Mouse (Mus musculus) MEL (cell line): ENCODE measurements at regions not wholly inside any gene's neighbourhood (a gene's known extent, or its start where the extent isn't known, plus 50 kb on each side); places are given as distances from the start of the nearest gene placed in this dataset.

Experiments
- DNase-seq: peaks from one replicate; pipeline ENCODE4 v3.0.0; 2011; ENCODE audit warnings: low read depth, low spot score
- H3K27ac ChIP-seq: 2 replicates; pipeline ENCODE4 v1.5.1; 2012; ENCODE audit warnings: low read depth, mild to moderate bottlenecking, control low read depth, low read length, moderate library complexity; ENCODE audit not compliant: control insufficient read depth
- H3K27me3 ChIP-seq, 2 experiments: fragments of 150-350 bp in 1 of 2; sonication (generic) in 1 of 2; 2 replicates each; pipeline ENCODE4 v1.6.1; 2012; ENCODE audit warnings: low read length in 2 of 2, mild to moderate bottlenecking in 2 of 2, improper control_type of control experiment in 1 of 2, moderate library complexity in 1 of 2; ENCODE audit not compliant: insufficient read depth in 2 of 2, control insufficient read depth in 1 of 2
- H3K36me3 ChIP-seq, 2 experiments: 2 replicates each; pipeline ENCODE4 v1.6.1; 2012 to 2014; ENCODE audit warnings: low read length in 2 of 2, improper control_type of control experiment in 1 of 2, inconsistent platforms in 1 of 2, mild to moderate bottlenecking in 1 of 2; ENCODE audit not compliant: insufficient read depth in 2 of 2, control insufficient read depth in 1 of 2
- H3K4me1 ChIP-seq, 2 experiments: fragments of 150-350 bp in 1 of 2; sonication (generic) in 1 of 2; 2 replicates each; pipeline ENCODE4 v1.6.1; 2012; ENCODE audit warnings: low read length in 2 of 2, improper control_type of control experiment in 1 of 2, mild to moderate bottlenecking in 1 of 2; ENCODE audit not compliant: insufficient read depth in 2 of 2, control insufficient read depth in 1 of 2
- H3K4me3 ChIP-seq, 2 experiments: fragments of 150-350 bp in 1 of 2; sonication (generic) in 1 of 2; 2 replicates each; pipeline ENCODE4 v1.5.1; 2012; ENCODE audit warnings: low read depth in 2 of 2, low read length in 2 of 2, mild to moderate bottlenecking in 2 of 2, moderate library complexity in 2 of 2, control low read depth in 1 of 2, improper control_type of control experiment in 1 of 2; ENCODE audit not compliant: control insufficient read depth in 1 of 2, insufficient read depth in 1 of 2
- H3K79me2 ChIP-seq: 2 replicates; pipeline ENCODE4 v1.6.1; 2012; ENCODE audit warnings: mild to moderate bottlenecking, low read length, moderate library complexity; ENCODE audit not compliant: control insufficient read depth, poor library complexity, insufficient read depth
- H3K9ac ChIP-seq: 2 replicates; pipeline ENCODE4 v1.6.1; 2012; ENCODE audit warnings: low read depth, mild to moderate bottlenecking, control low read depth, low read length, moderate library complexity; ENCODE audit not compliant: control insufficient read depth, poor library complexity, severe bottlenecking
- H3K9me3 ChIP-seq: fragments of 150-350 bp; sonication (generic); replicated peaks from 2 replicates; pipeline ENCODE4 v1.6.1; 2012; ENCODE audit warnings: mild to moderate bottlenecking, low read length, improper control_type of control experiment, moderate library complexity; ENCODE audit not compliant: insufficient read depth
- BHLHE40 ChIP-seq: IDR thresholded peaks from 2 replicates; pipeline ENCODE4 v1.6.1; 2012; ENCODE audit warnings: low read depth, mild to moderate bottlenecking, inconsistent platforms, low read length, improper control_type of control experiment, borderline replicate concordance
- CHD2 ChIP-seq: IDR thresholded peaks from 2 replicates; pipeline ENCODE4 v1.6.1; 2011; ENCODE audit warnings: low read length, improper control_type of control experiment
- CTCF ChIP-seq, 3 experiments: IDR thresholded peaks in 2 of 3; conservative IDR thresholded peaks in 1 of 3; 2 replicates each; pipeline ENCODE4 v1.5.1; 2011 to 2012; ENCODE audit warnings: low read length in 3 of 3, low read depth in 2 of 3, mild to moderate bottlenecking in 2 of 3, improper control_type of control experiment in 1 of 3, inconsistent platforms in 1 of 3, mixed read lengths in 1 of 3, moderate library complexity in 1 of 3; ENCODE audit not compliant: control insufficient read depth in 1 of 3, insufficient read depth in 1 of 3, poor library complexity in 1 of 3, severe bottlenecking in 1 of 3
- E2F4 ChIP-seq: IDR thresholded peaks from 2 replicates; pipeline ENCODE4 v1.6.1; 2011; ENCODE audit warnings: low read depth, low read length, improper control_type of control experiment, borderline replicate concordance
- ELF1 ChIP-seq: IDR thresholded peaks from 2 replicates; pipeline ENCODE4 v1.6.1; 2014; ENCODE audit warnings: low read depth, mild to moderate bottlenecking, inconsistent platforms, low read length, improper control_type of control experiment, moderate library complexity
- GABPA ChIP-seq: IDR thresholded peaks from 2 replicates; pipeline ENCODE4 v1.6.1; 2012; ENCODE audit warnings: low read depth, mild to moderate bottlenecking, inconsistent platforms, low read length, improper control_type of control experiment, moderate library complexity
- HCFC1 ChIP-seq: IDR thresholded peaks from 2 replicates; pipeline ENCODE4 v1.6.1; 2012; ENCODE audit warnings: low read depth, mild to moderate bottlenecking, inconsistent platforms, low read length, improper control_type of control experiment, moderate library complexity
- JUND ChIP-seq: IDR thresholded peaks from 2 replicates; pipeline ENCODE4 v1.6.1; 2011; ENCODE audit warnings: low read depth, mild to moderate bottlenecking, improper control_type of control experiment, low read length
- KAT2A ChIP-seq: conservative IDR thresholded peaks from 2 replicates; pipeline ENCODE4 v1.6.1; 2012; ENCODE audit warnings: low read depth, low read length, improper control_type of control experiment, inconsistent platforms
- MAFK ChIP-seq: IDR thresholded peaks from 2 replicates; pipeline ENCODE4 v1.6.1; 2011; ENCODE audit warnings: low read depth, mild to moderate bottlenecking, low read length, improper control_type of control experiment, borderline replicate concordance
- MAZ ChIP-seq: IDR thresholded peaks from 2 replicates; pipeline ENCODE4 v1.6.1; 2012; ENCODE audit warnings: low read depth, mild to moderate bottlenecking, inconsistent platforms, low read length, improper control_type of control experiment
- MXI1 ChIP-seq: IDR thresholded peaks from 2 replicates; pipeline ENCODE4 v1.6.1; 2011; ENCODE audit warnings: mild to moderate bottlenecking, low read depth, low read length, improper control_type of control experiment
- MYB ChIP-seq: IDR thresholded peaks from 2 replicates; pipeline ENCODE4 v1.6.1; 2011; ENCODE audit warnings: mild to moderate bottlenecking, low read depth, low read length, improper control_type of control experiment
- POLR2A ChIP-seq, 2 experiments: IDR thresholded peaks; 2 replicates each; pipeline ENCODE4 v1.6.1; 2011 to 2012; ENCODE audit warnings: low read length in 2 of 2, mild to moderate bottlenecking in 2 of 2, control low read depth in 1 of 2, improper control_type of control experiment in 1 of 2, low read depth in 1 of 2, moderate library complexity in 1 of 2; ENCODE audit not compliant: control insufficient read depth in 1 of 2, insufficient read depth in 1 of 2, poor library complexity in 1 of 2
- POLR2AphosphoS5 ChIP-seq: IDR thresholded peaks from 2 replicates; pipeline ENCODE4 v1.6.1; 2012; ENCODE audit warnings: low read depth, borderline replicate concordance, mild to moderate bottlenecking, inconsistent platforms, low read length, moderate library complexity, mixed read lengths
- SIN3A ChIP-seq: IDR thresholded peaks from 2 replicates; pipeline ENCODE4 v1.6.1; 2012; ENCODE audit warnings: low read length, improper control_type of control experiment, inconsistent platforms
- TCF12 ChIP-seq: IDR thresholded peaks from 2 replicates; pipeline ENCODE4 v1.6.1; 2014; ENCODE audit warnings: low read depth, mild to moderate bottlenecking, inconsistent platforms, low read length, improper control_type of control experiment, moderate library complexity
- UBTF ChIP-seq: IDR thresholded peaks from 2 replicates; pipeline ENCODE4 v1.6.1; 2012; ENCODE audit warnings: low read depth, mild to moderate bottlenecking, inconsistent platforms, low read length, improper control_type of control experiment, moderate library complexity, borderline replicate concordance; ENCODE audit not compliant: insufficient read depth
- USF1 ChIP-seq: IDR thresholded peaks from 2 replicates; pipeline ENCODE4 v1.6.1; 2014; ENCODE audit warnings: low read depth, mild to moderate bottlenecking, inconsistent platforms, low read length, improper control_type of control experiment, moderate library complexity
- ZC3H11A ChIP-seq: IDR thresholded peaks from 2 replicates; pipeline ENCODE4 v1.6.1; 2012; ENCODE audit warnings: low read depth, mild to moderate bottlenecking, inconsistent platforms, low read length, improper control_type of control experiment

- no peaks in the 10 kb centered on the region for H3K9me3 ChIP-seq
- no peak for DNase-seq
- H3K79me2 ChIP-seq: no peaks in the 10 kb centered on the region
- no peaks in the 10 kb centered on the region for H3K36me3 ChIP-seq
- H3K27ac ChIP-seq: no peak overlapping the region
- TF ChIP-seq UBTF: no peak
- TF ChIP-seq ELF1: no peak
- TF ChIP-seq POLR2AphosphoS5: no peak
- TF ChIP-seq BHLHE40: no peak
- TF ChIP-seq KAT2A: no peak
- TF ChIP-seq HCFC1: no peak
- TF ChIP-seq ZC3H11A: no peak
- no peak for TF ChIP-seq TCF12
- no peak for TF ChIP-seq CTCF (IDR thresholded peaks at IDR 0.05 in 2 of 3, conservative IDR thresholded peaks at IDR 0.05 in 1 of 3; ENCODE audit: control insufficient read depth in 1 of 3, insufficient read depth in 1 of 3, low read depth in 2 of 3, low read length in 3 of 3, poor library complexity in 1 of 3, severe bottlenecking in 1 of 3)
- TF ChIP-seq CHD2: no peak
- no peak overlapping the region for H3K9ac ChIP-seq
- H3K27me3 ChIP-seq: no peaks in the 10 kb centered on the region
- H3K4me1 ChIP-seq: no peaks in the 10 kb centered on the region
- H3K4me3 ChIP-seq: no peak overlapping the region
These were observed 197.9 kb upstream of the Akr1e1 start for GRCm38 (mm10) chr13:4806876-4807275.

- H3K4me3 ChIP-seq: no peak overlapping the region
- H3K9ac ChIP-seq: no peak overlapping the region
- no peak for DNase-seq
- H3K27ac ChIP-seq: no peak overlapping the region
- H3K4me1 ChIP-seq: no peaks in the 10 kb centered on the region
- no peaks in the 10 kb centered on the region for H3K36me3 ChIP-seq
- no peaks in the 10 kb centered on the region for H3K9me3 ChIP-seq
- no peaks in the 10 kb centered on the region for H3K79me2 ChIP-seq
- no peaks in the 10 kb centered on the region for H3K27me3 ChIP-seq
- TF ChIP-seq GABPA (no peak), MAFK (no peak), USF1 (no peak), MYB (no peak), MAZ (no peak), ZC3H11A (no peak), TCF12 (no peak)
- TF ChIP-seq, all 39 proteins: peak for 0
These were observed 191.7 kb upstream of the Akr1e1 start for GRCm38 (mm10) chr13:4800666-4801065.

GRCm38 (mm10) chr13:4791139-4791538 lies 182.2 kb upstream of the Akr1e1 start:
- Histone ChIP-seq H3K79me2 (no peaks in the 10 kb centered on the region), H3K27me3 (no peaks in the 10 kb centered on the region), H3K4me3 (no peak overlapping the region), H3K36me3 (no peaks in the 10 kb centered on the region), H3K9ac (no peak overlapping the region), H3K4me1 (no peaks in the 10 kb centered on the region), H3K27ac (no peak overlapping the region), H3K9me3 (no peaks in the 10 kb centered on the region)
- TF ChIP-seq POLR2A (IDR thresholded peaks at IDR 0.05; ENCODE audit: control insufficient read depth in 1 of 2, insufficient read depth in 1 of 2, low read depth in 1 of 2, low read length in 2 of 2, poor library complexity in 1 of 2) (no peak), MXI1 (no peak), JUND (no peak), E2F4 (no peak), SIN3A (no peak)
- no peak for DNase-seq
